Mouse (Mus musculus): ENCODE results near the gene Esx1.

The Esx1 gene

DNA sequence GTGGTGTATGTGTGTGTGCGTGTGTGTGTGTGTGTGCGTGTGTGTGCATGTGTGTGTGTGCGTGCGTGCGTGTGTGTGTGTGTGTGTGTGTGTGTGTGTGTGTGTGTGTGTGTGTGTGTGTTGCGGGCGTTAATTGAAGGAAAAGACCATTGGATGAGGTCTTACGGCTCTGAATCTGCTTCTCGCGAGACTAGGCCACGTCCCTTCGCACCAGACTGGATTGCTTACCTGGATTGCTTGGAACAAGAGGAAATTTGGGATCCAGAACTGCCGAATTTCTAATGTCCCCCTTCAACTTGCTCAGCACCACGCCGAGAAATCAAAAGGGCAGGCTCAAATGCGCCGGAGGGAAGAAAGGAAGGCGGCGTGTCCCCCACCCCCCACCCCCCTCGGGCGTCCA lies at the start of gene Esx1:
Gene Esx1, minus strand, starts transcription at position 366 of the 400 bp plus-strand sequence.
- Histone ChIP-seq H3K36me3 (ENCODE audit: insufficient read depth, low read length) (no peaks in the 10 kb centered on the region), H3K27me3 (ENCODE audit: insufficient read depth, low read length) (peaks cover 51% of the 10 kb centered on the region), H3K4me1 (replicated peaks; ENCODE audit: low read depth, low read length) (0 out of 2 replicates have a peak, but pooled peaks cover 3% of the 10 kb centered on the region), H3K9me3 (ENCODE audit: low read length) (no peaks in the 10 kb centered on the region), H3K4me3 (replicated peaks; ENCODE audit: low read length) (no peak within 1 kb of the TSS)
- TF ChIP-seq POU5F1 (IDR thresholded peaks at IDR 0.05; ENCODE audit: borderline replicate concordance, low read length) (no peak), NANOG (IDR thresholded peaks at IDR 0.05; ENCODE audit: borderline replicate concordance, low read length) (no peak), CTCF (conservative IDR thresholded peaks at IDR 0.05; ENCODE audit: low read length) (no peak)

GRCm38 (mm10) chrX:137170021-137170420 lies 48.1 kb upstream of the Esx1 start:
- Histone ChIP-seq H3K27me3 (ENCODE audit: insufficient read depth, low read length) (no peaks in the 10 kb centered on the region), H3K4me1 (replicated peaks; ENCODE audit: low read depth, low read length) (no peaks in the 10 kb centered on the region), H3K36me3 (ENCODE audit: insufficient read depth, low read length) (no peaks in the 10 kb centered on the region), H3K9me3 (ENCODE audit: low read length) (no peaks in the 10 kb centered on the region), H3K4me3 (replicated peaks; ENCODE audit: low read length) (no peak overlapping the region)
- TF ChIP-seq POU5F1 (IDR thresholded peaks at IDR 0.05; ENCODE audit: borderline replicate concordance, low read length) = no peak
- peak; percentile 52 for TF ChIP-seq CTCF (conservative IDR thresholded peaks at IDR 0.05; ENCODE audit: low read length)

GRCm38 (mm10) chrX:137167658-137168057 lies 45.8 kb upstream of the Esx1 start:
- Histone ChIP-seq H3K9me3 (ENCODE audit: low read length) (no peaks in the 10 kb centered on the region), H3K27me3 (ENCODE audit: insufficient read depth, low read length) (no peaks in the 10 kb centered on the region), H3K4me3 (replicated peaks; ENCODE audit: low read length) (no peak overlapping the region), H3K36me3 (ENCODE audit: insufficient read depth, low read length) (no peaks in the 10 kb centered on the region), H3K4me1 (replicated peaks; ENCODE audit: low read depth, low read length) (no peaks in the 10 kb centered on the region)
- TF ChIP-seq NANOG (IDR thresholded peaks at IDR 0.05; ENCODE audit: borderline replicate concordance, low read length) = no peak
- TF ChIP-seq POU5F1 (IDR thresholded peaks at IDR 0.05; ENCODE audit: borderline replicate concordance, low read length) = no peak
- no peak for TF ChIP-seq CTCF (conservative IDR thresholded peaks at IDR 0.05; ENCODE audit: low read length)

DNA sequence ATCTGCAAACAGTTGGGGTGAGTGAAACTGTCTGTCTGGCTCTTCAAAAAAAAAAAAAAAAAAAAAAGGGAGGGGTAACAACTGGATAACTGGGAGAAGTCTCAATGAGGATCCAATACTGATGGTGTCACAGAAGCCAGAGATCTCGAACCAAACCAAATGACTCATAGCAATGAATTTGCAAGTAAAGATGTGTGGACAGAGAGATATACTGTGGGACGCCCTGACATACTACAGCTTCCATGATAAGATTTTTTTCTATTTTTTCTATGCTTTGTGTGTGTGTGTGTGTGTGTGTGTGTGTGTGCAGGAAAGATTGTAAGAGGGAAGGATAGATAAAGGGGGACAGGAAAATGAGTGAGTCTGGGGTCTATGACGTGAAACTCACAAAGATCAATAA lies 43.7 kb upstream of the Esx1 start:
- TF ChIP-seq CTCF (conservative IDR thresholded peaks at IDR 0.05; ENCODE audit: low read length) (no peak), POU5F1 (IDR thresholded peaks at IDR 0.05; ENCODE audit: borderline replicate concordance, low read length) (no peak), NANOG (IDR thresholded peaks at IDR 0.05; ENCODE audit: borderline replicate concordance, low read length) (no peak)
- H3K36me3 ChIP-seq (ENCODE audit: insufficient read depth, low read length) = no peaks in the 10 kb centered on the region

GRCm38 (mm10) chrX:137162700-137163099 lies 40.8 kb upstream of the Esx1 start:
- TF ChIP-seq POU5F1 (IDR thresholded peaks at IDR 0.05; ENCODE audit: borderline replicate concordance, low read length) (no peak), CTCF (conservative IDR thresholded peaks at IDR 0.05; ENCODE audit: low read length) (no peak), NANOG (IDR thresholded peaks at IDR 0.05; ENCODE audit: borderline replicate concordance, low read length) (no peak)
- no peaks in the 10 kb centered on the region for H3K9me3 ChIP-seq (ENCODE audit: low read length)
- H3K27me3 ChIP-seq (ENCODE audit: insufficient read depth, low read length) = no peaks in the 10 kb centered on the region
- H3K4me1 ChIP-seq (replicated peaks; ENCODE audit: low read depth, low read length) = no peaks in the 10 kb centered on the region
- H3K36me3 ChIP-seq (ENCODE audit: insufficient read depth, low read length) = no peaks in the 10 kb centered on the region
- H3K4me3 ChIP-seq (replicated peaks; ENCODE audit: low read length) = no peak overlapping the region

More for the DNA sequence above, 43.7 kb upstream of the Esx1 start:
- Histone ChIP-seq H3K27me3 (ENCODE audit: insufficient read depth, low read length) (no peaks in the 10 kb centered on the region), H3K9me3 (ENCODE audit: low read length) (no peaks in the 10 kb centered on the region), H3K4me1 (replicated peaks; ENCODE audit: low read depth, low read length) (no peaks in the 10 kb centered on the region), H3K4me3 (replicated peaks; ENCODE audit: low read length) (no peak overlapping the region)

DNA sequence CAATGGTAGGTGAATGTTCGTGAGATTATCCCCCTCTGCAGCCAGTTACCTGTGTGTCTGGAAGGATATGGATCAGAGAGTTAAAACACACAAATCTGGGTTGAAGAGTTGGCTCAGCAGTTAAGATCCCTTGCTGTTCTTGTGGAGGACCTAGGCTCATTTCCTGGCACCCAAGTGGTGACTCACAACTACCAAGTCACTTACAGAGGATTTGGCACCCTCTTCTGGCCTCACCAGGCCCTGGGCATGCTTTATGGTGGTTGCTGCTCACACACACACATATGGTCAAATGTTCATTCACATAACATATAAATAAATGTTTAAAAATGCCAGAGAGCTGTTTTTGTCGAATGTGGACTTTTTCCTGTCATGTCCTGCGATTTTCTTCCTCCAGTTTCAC lies 39.1 kb upstream of the Esx1 start:
- Histone ChIP-seq H3K36me3 (ENCODE audit: insufficient read depth, low read length) (no peaks in the 10 kb centered on the region), H3K27me3 (ENCODE audit: insufficient read depth, low read length) (no peaks in the 10 kb centered on the region), H3K9me3 (ENCODE audit: low read length) (no peaks in the 10 kb centered on the region), H3K4me3 (replicated peaks; ENCODE audit: low read length) (no peak overlapping the region), H3K4me1 (replicated peaks; ENCODE audit: low read depth, low read length) (no peaks in the 10 kb centered on the region)
- no peak for TF ChIP-seq NANOG (IDR thresholded peaks at IDR 0.05; ENCODE audit: borderline replicate concordance, low read length)
- no peak for TF ChIP-seq POU5F1 (IDR thresholded peaks at IDR 0.05; ENCODE audit: borderline replicate concordance, low read length)
- TF ChIP-seq CTCF (conservative IDR thresholded peaks at IDR 0.05; ENCODE audit: low read length) = no peak

DNA sequence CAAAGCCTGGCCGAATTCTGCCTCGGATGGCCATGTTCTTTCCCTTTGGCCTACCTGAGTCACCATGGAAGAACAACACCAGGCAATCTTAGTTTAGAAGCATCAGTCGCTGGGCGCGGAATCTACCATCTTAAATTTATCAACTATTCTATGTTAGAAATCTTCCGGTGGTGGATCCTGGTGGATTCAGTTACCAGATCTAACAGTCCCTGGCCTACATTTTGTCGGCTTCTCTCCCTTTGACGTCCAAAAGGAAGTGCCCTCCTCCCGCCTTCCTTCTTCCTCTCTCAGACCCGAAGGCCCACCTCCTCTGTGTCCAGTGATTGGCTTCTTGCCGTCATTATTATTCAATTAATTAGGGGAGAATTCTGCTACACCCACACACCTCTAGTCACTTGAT lies 27.2 kb upstream of the Esx1 start:
- no peak for TF ChIP-seq CTCF (conservative IDR thresholded peaks at IDR 0.05; ENCODE audit: low read length)
- TF ChIP-seq NANOG (IDR thresholded peaks at IDR 0.05; ENCODE audit: borderline replicate concordance, low read length) = no peak
- no peak for TF ChIP-seq POU5F1 (IDR thresholded peaks at IDR 0.05; ENCODE audit: borderline replicate concordance, low read length)
- Histone ChIP-seq H3K27me3 (ENCODE audit: insufficient read depth, low read length) (no peaks in the 10 kb centered on the region), H3K4me3 (replicated peaks; ENCODE audit: low read length) (no peak overlapping the region), H3K9me3 (ENCODE audit: low read length) (no peaks in the 10 kb centered on the region), H3K4me1 (replicated peaks; ENCODE audit: low read depth, low read length) (no peaks in the 10 kb centered on the region), H3K36me3 (ENCODE audit: insufficient read depth, low read length) (no peaks in the 10 kb centered on the region)

DNA sequence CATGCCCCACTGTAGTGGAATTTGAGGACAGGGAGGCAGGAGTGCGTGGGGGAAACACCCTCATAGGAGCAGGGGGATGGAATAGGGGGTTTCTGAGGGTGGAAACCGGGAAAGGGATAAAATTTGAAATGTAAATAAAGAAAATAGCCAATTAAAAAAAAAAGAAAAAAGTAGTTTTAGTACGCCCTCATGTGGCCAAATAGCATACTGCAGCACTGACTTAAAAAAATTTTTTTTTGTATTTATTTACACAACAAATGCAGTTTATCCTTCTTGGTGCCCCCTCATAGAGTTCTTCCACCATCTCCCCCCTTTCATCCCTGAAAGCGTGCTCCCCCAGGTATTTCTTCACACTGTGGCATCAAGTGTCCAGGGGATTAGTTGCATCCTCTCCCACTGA lies 22.8 kb upstream of the Esx1 start:
- Histone ChIP-seq H3K27me3 (ENCODE audit: insufficient read depth, low read length) (no peaks in the 10 kb centered on the region), H3K9me3 (ENCODE audit: low read length) (no peaks in the 10 kb centered on the region), H3K36me3 (ENCODE audit: insufficient read depth, low read length) (no peaks in the 10 kb centered on the region), H3K4me1 (replicated peaks; ENCODE audit: low read depth, low read length) (no peaks in the 10 kb centered on the region), H3K4me3 (replicated peaks; ENCODE audit: low read length) (no peak overlapping the region)
- TF ChIP-seq NANOG (IDR thresholded peaks at IDR 0.05; ENCODE audit: borderline replicate concordance, low read length) = no peak
- TF ChIP-seq CTCF (conservative IDR thresholded peaks at IDR 0.05; ENCODE audit: low read length) = peak; percentile 38; the same call in 1 of the 2 replicates

DNA sequence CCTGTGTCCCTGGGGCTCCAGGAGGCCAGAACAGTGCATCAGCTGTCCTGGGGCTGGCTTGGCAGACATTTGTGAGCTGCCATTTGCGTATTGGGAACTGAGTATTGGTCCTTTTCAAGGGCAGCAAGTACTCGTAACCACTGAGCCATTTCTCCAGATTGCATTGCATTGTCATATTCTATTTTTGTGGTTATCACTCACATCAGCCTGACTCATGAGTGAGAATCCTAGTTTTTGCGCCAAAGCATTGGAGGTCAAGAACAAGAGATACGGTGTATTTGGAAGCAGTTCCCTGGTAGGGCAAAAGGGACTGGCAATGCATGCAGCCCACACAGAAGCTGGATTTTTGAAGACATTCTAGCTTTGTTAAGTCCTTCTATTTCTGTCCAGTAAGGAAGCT lies 21.8 kb upstream of the Esx1 start:
- Histone ChIP-seq H3K4me1 (replicated peaks; ENCODE audit: low read depth, low read length) (no peaks in the 10 kb centered on the region), H3K9me3 (ENCODE audit: low read length) (no peaks in the 10 kb centered on the region), H3K27me3 (ENCODE audit: insufficient read depth, low read length) (no peaks in the 10 kb centered on the region), H3K36me3 (ENCODE audit: insufficient read depth, low read length) (no peaks in the 10 kb centered on the region), H3K4me3 (replicated peaks; ENCODE audit: low read length) (no peak overlapping the region)
- TF ChIP-seq CTCF (conservative IDR thresholded peaks at IDR 0.05; ENCODE audit: low read length) = no peak
- TF ChIP-seq NANOG (IDR thresholded peaks at IDR 0.05; ENCODE audit: borderline replicate concordance, low read length) = no peak
- no peak for TF ChIP-seq POU5F1 (IDR thresholded peaks at IDR 0.05; ENCODE audit: borderline replicate concordance, low read length)

Data from E14TG2a.4 (cell line).